Mouse (Mus musculus): Measurements from ENCODE around the gene Robo2.
"Not testable (repeated sequence)": the region's sequence is repeated elsewhere in the genome, so short reads cannot be mapped to it uniquely, and the experiment has no call there.

Gene Robo2

DNA sequence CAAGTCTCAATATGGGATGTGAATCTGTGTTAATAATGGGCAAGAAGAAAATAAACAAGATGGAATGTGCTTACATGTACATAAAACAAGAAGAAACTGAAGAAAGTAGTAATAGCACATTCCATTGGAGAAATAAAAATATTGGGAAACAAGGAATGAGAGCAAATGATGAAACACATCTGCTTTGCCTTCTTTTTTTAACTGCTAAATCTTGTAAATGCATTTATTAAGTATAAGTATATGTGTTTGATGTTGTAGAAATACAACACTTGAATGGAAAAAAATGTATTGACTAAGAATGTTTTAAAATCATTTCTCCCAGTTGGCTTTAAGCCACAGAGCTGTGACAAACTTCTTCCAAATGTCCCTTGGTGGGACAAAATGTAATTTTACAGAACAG lies 350.1 kb downstream of the Robo2 start:
- no peak for DNase-seq

DNA sequence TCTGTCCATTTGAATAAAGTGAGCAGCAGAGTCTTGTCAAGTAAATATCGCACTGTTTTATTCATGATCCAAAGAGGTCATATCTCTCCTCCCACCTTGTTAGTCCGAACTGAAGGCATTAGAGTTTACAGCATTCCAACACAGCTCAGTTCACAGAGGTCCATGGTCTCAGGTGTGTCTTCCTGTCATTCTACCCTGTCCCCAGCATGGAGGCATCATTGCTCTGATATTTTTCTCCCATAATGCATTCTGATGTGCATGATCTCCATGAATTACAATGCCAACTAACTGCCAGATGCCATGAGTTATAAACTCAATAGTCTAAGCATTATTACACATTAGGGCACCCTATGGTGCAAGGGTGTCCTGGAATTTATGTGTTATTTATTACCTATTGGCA lies 354.7 kb downstream of the Robo2 start:
- DNase-seq = no peak

DNA sequence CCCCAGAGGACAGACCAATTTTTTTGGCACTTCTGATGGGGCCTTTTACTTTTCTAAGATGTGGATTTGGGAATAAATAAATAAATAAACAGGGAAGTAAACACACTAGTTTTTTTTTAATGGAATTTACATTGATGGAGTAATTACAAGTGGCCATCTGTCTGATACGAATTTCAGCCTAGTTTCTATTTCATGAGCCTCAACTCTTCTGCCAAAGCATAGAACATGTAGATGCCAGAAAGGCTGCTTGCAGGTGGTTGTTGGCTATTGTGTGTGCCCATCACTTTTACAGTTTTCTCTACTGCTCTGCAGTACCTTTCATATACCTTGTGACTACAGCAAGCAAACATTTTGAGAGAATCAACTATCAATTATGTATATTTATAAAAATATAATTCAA lies 355.4 kb downstream of the Robo2 start:
- no peak for DNase-seq

DNA sequence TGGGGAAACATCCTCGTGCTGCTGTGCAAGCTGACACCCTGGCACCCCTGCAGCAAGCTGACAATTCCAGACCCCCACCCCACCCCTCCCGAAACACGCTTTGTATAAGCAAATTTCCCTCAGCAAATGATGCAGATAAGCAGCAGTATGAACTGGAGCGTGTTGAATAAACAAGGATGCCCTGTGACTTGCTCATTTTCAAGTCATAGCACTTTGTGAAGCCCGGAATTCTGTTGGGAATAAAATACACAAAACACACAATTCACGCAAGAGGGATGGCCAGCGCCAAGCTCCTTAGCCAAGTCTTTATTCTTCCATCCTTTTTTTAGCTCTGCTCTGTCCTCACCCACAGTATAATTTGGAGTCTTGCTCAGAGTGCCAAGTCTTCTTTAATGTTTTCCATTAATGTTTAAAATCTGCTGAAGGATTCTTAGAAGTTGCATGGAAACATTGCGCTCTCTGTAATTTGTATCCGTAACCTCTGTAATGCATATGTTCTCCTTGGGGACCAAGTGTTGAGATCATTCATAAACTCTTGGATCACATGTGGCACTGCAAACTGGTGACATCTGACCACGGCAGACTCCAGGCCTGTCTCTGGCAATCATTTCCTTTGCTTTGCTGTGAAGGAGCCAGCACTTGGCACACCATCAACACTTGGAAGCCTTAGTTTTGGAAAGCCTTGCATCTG lies 356.4 kb downstream of the Robo2 start:
- no peak for DNase-seq

DNA sequence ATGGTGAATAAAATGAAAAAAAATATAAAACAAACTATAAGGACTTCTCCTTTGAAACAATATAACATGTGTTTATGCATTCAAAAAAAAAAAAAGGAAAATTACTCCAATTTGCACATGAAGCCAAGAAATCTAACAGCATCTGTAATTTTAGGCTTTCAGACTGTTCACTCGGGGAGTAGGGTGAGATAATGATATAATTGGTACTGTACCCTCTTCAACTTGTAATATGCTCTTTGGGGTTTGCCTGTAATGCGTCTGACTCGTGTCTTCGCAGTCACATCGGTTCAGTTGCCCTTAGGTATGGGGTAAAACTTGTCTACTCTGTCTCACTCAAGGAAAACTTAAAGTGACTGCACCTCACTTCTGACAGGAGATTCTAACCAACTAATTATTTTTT lies 362.2 kb downstream of the Robo2 start:
- DNase-seq = no peak

DNA sequence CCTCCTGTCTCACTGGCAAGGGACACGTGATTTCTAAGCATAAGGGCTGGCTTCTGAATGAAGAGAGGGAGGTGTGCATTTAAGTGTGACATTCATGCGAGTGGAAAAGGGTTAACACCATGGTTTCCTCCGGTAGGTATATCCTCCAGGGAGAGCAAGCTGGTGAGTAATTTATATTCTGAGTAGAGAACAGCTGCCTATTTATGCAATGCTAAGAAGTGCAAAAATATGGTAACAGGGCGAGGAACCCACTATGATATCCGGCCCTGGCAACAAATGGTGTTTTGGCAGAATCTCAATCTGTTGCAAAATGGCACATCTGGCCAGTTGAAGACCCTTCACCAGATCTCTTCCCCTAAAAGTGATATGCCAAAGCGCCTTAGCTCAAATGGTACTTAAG lies 362.6 kb downstream of the Robo2 start:
- DNase-seq = no peak

DNA sequence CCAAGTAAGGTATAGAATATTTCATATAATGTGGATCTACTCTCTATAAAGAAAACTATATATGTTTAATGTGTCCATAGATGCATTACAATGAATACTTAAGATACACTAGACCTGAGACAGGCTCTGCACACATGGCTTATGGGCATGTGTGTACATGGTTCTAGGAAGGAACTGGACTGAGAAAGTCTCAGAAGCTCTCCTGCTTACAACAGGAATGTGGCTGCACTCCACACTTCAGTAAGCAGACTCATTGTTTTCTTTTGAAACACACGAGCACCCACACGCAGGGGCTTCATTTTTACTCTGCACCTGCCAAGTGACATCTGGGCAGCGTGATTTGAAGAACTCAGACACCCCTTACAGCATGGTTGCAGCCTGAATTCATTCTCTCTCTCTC lies 364.4 kb downstream of the Robo2 start:
- no peak for DNase-seq

DNA sequence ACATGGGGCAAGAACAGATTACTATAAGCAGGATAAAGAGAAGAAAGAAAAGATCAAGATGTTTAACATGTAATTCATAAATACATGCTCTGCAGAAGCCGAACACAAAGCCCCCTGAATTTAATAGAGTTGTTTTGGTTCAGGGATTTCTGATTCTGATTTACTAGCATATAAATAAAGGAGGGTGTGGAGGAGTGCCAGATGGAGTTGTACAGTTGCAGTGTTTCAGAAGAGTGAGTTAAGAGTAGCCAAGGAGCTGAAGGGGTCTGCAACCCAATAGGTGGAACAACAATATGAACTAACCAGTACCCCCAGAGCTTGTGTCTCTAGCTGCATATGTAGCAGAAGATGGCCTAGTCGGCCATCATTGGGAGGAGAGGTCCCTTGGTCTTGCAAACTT lies 370.8 kb downstream of the Robo2 start:
- not testable (repeated sequence) for DNase-seq

DNA sequence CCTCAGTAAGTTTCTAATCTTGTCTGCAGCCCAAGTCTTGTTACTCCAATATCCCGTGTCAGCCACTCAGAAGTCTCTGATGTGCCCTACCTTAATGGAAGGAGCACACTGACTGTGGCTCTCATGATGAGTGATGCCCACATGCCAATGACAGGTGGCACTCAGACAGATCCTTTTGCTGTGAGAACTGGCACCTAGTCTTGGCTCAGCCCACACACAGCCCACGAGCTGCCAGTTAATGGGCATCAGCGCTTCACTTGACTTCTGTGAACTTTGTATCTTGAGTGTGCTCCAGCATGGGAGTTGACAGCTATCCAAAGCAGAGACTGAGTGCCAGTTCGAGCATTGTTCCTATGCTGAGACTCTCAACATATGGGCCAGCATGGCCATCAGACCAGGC lies 383.8 kb downstream of the Robo2 start:
- DNase-seq = peak; percentile 1

DNA sequence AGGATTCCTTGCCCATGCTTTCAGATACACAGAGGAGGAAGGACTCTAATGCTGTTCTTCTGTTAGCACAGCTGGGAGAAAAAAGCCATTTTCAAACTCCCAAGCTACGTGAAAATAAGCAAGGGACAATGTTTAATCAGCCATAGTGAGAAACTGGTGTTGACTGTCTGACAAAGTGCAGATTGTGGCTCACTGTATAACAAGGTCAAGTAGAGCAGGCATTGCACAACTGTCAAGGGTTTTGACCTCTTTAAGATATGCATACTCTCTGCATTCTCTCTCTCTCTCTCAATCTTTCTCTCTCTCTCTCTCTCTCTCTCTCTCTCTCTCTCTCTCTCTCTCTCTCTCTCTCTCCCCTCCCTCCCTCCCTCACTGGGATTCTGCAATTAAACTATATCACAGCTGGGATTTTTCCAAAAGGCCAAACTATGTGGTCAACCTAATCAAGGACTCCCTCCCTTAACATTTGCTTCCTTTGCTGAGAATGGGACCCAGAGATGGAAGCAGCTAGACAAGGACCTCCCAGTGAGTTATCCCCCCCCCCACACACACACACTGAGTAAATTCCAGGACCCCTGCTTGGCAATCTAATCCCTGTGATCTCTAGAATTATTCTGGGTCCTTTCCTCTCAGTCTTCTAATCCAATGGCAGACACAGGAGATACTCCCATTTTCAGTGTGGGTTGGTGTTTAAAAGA lies 389.2 kb downstream of the Robo2 start:
- DNase-seq = no peak

DNA sequence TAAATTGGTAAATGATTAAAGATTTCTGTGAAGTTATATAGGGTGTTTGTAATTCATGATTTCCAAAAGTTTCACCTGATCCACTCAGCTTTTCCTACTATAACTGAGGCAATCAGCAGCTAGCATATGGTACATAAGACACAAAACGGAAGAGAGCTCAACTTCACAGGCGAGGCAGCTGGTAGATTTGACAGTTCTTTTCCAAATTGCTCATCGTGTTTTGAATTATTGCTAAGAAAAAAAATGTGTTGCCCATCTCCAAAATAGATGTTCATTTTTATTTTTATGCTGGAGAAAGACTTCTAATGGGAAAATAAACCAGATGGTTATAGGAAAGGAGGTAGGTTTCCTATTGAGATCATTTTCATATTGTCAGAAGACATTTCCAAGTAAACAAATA lies 405.9 kb downstream of the Robo2 start:
- no peak for DNase-seq

DNA sequence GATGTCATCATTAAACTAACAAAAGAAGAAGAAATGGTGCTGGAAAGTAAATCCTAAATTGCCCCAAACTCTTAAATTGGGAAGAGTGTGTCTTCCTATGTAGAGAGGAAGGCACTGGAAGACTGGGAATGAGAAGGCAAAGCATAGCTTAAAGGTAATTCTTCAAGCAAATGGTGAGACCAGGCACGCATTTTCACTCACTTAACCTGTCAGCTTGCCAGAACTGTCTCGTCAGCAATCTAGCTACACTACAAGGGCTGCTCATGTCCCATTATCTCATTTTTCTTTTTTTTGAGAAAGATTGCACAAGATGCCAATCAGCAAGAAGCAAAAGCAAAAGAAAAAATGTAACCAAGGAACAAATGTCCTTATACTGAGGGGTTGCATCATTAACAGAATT lies 410.3 kb downstream of the Robo2 start:
- no peak for DNase-seq

DNA sequence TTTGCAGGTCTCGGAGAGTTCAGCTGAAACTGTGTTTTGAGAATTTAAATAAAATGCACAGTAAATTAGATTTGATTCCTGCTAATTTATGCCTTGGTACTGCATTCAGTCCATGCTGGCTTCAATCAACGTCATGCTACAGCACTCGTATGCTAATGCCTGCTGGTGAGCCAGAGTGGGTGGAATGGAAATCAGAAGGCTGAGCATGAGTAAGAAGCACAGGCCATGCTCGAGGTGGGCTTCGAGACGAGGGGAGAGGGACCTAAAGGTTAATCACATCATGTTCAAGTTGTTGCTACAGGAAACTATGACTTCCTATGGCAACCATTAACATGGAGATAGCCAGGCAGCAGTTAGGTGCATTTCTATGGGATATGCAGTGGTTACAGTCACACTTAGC lies 420.4 kb downstream of the Robo2 start:
- DNase-seq = no peak

DNA sequence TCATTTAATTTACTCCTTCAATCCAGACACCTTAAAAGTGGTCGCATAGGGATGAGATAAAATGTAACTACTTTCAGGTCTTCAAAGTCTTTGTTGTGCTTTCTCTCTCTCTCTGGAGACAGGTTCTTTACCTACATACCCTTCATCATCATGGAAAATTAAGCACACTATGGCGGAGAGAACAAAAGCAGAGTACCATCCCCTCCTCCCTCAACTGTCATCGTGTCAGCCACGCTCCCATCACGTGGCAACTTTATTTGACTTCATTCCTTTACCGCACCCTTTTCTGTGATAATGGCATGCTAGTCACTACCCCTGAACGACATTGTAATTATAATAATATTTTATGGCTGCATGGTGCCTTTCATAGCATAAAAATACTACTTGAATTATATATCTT lies 442.1 kb downstream of the Robo2 start:
- no peak for DNase-seq

DNA sequence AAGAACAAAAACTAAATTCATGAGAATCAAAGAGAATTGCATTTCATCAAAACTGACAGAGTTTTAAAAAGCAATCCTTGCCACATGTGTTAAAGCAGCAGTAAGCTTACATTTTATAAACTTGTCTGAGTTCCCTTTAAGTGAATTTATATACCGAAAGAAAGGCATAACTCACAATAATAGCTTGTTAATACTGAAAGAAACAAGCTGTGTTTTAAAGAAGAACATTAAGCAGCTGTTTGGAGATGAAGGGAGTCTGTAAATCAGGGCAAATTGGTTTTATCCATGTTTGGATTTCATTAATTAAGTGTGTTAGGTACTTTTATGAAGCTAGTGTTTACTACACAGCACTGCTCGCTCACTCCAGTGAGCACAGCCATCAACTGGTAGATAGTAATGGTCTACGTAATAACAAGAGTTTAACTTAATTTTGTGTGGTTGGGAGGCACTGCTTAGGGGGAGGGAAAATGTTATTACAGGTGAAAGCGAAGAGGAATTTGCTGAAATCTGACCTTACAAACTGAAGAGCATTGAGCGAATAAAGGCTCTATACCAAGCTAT lies 447.2 kb downstream of the Robo2 start:
- DNase-seq = no peak

DNA sequence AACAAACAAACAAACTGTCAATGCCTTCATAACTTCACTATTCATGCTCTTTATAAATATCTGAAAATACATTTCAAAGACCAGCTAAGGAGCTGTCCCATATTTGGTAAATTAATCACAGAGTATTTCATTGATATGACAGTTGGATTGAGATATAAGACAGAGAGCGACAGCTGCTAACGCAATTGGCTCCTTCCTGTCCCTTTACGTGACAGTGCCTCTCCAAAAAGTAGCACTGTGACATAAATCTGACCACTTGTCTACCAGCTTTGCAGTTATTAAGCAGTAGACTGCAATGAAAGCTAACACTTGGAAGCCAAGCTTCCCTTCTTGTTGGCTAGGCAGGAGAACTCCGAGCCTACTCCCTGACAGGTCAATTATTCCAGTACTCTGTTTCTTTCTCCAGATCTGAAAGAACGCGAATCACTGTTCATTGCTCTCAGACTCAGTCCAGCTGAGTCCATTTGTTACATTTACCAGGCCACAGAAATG lies 452.1 kb downstream of the Robo2 start:
- DNase-seq = no peak

DNA sequence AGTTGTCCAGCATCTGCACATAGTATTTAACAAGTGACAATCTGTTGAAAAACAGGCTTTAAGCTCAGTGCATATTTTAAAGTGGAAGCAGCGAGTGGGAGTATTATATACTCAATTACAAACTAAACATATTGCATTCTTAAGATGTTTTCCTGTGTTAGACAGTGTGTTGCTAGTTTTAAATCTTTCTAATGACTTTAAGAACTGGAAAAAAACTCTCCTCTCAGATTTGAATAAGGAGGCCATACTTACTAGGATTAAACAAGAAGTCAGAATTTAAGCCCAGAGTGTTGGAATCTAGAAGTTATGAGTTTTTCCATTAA lies 453.1 kb downstream of the Robo2 start:
- no peak for DNase-seq

DNA sequence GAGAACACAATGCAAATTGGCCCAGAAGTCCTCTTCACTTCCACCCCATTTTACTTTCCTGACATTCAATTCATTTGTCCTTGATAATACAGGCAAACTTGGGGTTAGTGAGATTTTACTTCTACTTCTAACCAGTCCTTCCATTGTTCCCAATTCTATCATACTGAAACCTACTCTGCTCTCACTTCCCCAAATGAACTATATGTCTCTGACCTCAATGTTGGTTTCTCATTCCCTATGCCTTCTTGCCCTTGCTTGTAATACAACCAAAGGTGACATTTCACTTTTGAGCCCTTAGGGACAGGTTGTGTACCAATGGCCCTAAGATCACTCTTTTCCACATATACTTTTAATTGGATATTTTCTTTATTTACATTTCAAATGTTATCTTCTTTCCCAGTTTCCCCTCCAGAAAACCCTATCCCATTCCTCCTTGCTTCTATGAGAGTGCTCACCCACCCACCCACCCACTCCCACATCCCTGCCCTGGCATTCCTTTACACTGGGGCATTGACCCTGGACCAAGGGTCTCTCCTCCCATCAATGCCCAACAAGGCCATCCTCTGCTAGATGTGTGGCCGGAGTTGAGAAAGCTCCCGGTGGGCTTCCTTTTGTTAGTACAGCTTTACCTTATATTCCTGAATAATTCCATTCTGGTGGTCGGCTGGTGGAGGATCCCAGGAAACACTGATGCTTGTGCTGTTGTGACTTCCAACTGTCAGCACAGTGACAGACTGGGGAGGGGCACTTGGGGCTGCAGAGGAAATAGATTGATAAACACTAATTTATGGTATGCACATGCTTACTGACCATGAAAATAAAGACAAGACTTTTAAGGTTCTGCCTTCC lies 453.7 kb downstream of the Robo2 start:
- DNase-seq = no peak

DNA sequence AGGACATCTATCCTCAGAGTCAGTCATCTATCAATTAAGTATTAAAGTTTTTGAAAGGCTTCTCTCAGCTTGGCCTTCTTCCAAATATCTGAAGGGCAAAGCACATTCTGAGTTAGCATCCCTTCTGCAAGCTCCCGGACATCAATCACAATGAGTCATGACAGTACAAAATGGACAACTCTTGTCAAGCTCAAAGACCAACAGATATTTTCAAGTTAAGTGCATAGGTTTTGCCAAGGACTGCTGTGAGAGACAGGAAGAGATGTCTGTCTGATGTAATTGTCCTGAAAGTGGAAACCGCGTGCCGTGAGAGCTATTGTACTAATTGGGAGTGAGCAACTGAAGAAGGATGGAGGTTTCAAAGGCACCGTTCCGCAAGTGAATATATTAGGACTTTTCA lies 465.5 kb downstream of the Robo2 start:
- DNase-seq = no peak

DNA sequence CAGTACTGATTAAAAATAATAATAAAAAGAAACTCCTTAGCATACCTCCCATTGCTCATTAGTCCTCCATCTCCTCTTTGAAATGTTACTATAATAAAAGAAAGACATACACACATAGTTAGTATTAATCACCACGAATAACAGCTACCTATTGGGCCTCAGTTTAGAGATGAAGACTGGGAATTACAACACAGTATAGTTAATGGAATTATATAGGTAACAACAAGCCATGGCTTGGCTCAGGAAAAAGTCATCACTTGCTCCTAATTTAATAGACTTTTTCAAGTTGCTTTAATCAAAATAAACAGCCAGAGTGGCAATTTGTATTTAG lies 471.4 kb downstream of the Robo2 start:
- DNase-seq = no peak

DNA sequence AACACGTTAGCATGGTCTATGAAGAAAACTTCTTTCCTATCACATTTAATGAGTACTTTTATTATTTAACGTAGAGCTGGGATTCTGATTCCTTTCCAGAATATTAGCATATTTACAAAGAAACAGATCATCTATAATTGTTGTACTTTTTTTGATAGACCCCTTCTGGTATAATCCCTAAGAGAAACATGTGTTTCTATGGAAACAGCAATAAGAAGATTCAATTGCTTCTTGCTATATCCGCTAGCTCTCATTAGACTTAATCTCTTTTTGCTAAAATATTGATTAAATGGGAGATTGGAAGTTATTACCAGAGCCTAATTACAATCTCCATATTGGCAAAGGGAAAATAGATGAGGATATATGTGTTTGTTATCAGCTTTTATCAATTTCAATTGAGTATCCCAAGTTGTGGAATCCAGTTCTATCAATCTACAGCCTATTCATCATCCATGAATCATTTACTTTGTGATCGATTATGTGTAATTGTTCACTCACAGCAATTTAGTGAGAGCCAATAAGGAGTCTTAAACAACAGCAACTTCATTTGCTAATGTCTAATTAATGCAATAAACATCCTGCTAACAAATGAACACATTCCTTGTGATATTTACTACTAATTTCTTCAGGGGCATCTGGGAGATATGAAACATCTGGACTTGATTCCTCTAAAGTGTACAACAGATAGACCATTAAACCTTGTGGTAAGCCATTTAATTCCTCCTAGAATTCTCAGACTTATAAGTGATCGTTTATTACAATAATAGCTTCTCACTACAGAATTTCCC lies 472.0 kb downstream of the Robo2 start:
- DNase-seq = no peak

DNA sequence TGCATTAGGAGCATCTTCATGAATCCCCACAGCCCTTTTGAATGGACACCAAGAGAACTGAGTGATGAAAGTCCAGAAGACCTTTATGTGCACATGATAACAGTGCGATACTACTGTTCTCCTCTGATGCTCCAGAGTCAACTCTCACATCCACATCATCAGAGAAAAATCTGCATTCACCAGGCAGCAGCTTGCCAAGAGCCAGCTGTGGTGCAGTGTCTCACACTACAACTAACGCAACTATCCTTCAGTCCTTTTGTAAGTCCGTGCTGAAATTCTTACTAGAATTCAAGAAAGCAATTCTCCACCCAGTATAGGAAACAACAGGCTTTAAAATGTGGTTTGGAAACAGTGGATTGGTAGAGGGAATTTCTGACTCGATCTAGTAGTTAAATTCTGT lies 481.3 kb downstream of the Robo2 start:
- DNase-seq = no peak

DNA sequence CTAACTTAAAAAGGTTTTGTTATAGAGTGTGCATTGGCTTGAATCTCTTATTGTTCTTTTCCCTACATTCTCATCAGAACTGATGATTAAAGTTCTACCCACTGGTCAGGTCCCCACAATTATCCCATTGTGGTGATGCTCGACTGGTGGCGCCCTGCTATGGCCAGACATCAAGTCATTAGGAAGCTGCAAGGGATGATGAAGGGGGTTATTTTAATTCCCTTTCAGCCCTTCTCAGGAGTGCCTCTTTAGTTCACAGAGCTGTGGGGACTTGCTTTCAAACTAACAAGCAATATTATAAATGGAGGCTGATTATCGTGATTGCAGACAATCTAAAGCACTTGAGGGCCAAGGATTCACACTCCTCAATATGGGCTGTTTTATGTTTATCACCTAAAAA lies 484.1 kb downstream of the Robo2 start:
- DNase-seq = no peak

Data from kidney, adult 11 months (tissue).